Mouse (Mus musculus): ENCODE data around the gene Derl2. TPM values are rescaled to one million over a fixed set of nuclear protein-coding genes. Genes with fewer than 3 reads are reported as not detected.

The Derl2 gene
- polyA plus RNA-seq, 1 experiment from 2014 or later, result 28.8 TPM

Other genes starting within 250 kb of the Derl2 start
- not detected in 2 replicates for gene Scimp, start 207.3 kb downstream of the Derl2 start, polyA plus RNA-seq (2014; fragmentation: Nextera tagmentation; extraction: Ambion mirVana)
- gene Rabep1, start 175.1 kb downstream of the Derl2 start, polyA plus RNA-seq (2014; fragmentation: Nextera tagmentation; extraction: Ambion mirVana), result 50.3 and 62.7 TPM in 2 replicates
- 156 and 160 TPM in 2 replicates for gene Nup88, start 49.9 kb downstream of the Derl2 start, polyA plus RNA-seq (2014; fragmentation: Nextera tagmentation; extraction: Ambion mirVana)
- 81.1 and 83.8 TPM in 2 replicates for gene Rpain, start 49.6 kb downstream of the Derl2 start, polyA plus RNA-seq (2014; fragmentation: Nextera tagmentation; extraction: Ambion mirVana)
- gene C1qbp, start 36.8 kb downstream of the Derl2 start, polyA plus RNA-seq (2014; fragmentation: Nextera tagmentation; extraction: Ambion mirVana), result 180 and 191 TPM in 2 replicates
- gene Dhx33, start 15.4 kb downstream of the Derl2 start, polyA plus RNA-seq (2014; fragmentation: Nextera tagmentation; extraction: Ambion mirVana), result 11.9 and 15.3 TPM in 2 replicates
- 25.8 and 27.1 TPM in 2 replicates for gene Mis12, start 230 bp downstream of the Derl2 start, polyA plus RNA-seq (2014; fragmentation: Nextera tagmentation; extraction: Ambion mirVana)
- gene 6330403K07Rik, start 13.7 kb upstream of the Derl2 start, polyA plus RNA-seq (2014; fragmentation: Nextera tagmentation; extraction: Ambion mirVana), result 336 and 342 TPM in 2 replicates
- gene Nlrp1a, start 124.9 kb upstream of the Derl2 start, polyA plus RNA-seq (2014; fragmentation: Nextera tagmentation; extraction: Ambion mirVana), result not detected in 2 replicates
- gene Nlrp1b, start 210.9 kb upstream of the Derl2 start, polyA plus RNA-seq (2014; fragmentation: Nextera tagmentation; extraction: Ambion mirVana), result not detected in 2 replicates

Measured in forebrain, embryonic 14.5 days (tissue).